Mouse (Mus musculus) midbrain, embryonic 11.5 days (tissue): Measurements from ENCODE around the gene Dynlt1c. TPM values are rescaled to one million over a fixed set of nuclear protein-coding genes. Genes with fewer than 3 reads are reported as not detected.
"Not testable (repeated sequence)": the region's sequence is repeated elsewhere in the genome, so short reads cannot be mapped to it uniquely, and the experiment has no call there.

Source experiments
- ATAC-seq: fragments of 200-750 bp; cut with Nextera tagmentation; 2 replicates; pipeline ENCODE4 v1.8.0; 2017; ENCODE audit warnings: moderate TSS enrichment, moderate library complexity; ENCODE audit not compliant: low FRiP score
- DNase-seq: peaks from one replicate; pipeline ENCODE4 v3.0.0; 2015; ENCODE audit warnings: low spot score; ENCODE audit errors: missing footprints
- H3K27ac ChIP-seq: fragments of 300-500 bp; sonication (generic); 2 replicates; pipeline ENCODE4 v1.5.1; 2014; ENCODE audit warnings: low read depth, low read length
- H3K27me3 ChIP-seq: fragments of 300-500 bp; sonication (generic); 2 replicates; pipeline ENCODE4 v1.6.1; 2014; ENCODE audit warnings: mild to moderate bottlenecking, low read length, moderate library complexity, mixed read lengths; ENCODE audit not compliant: control insufficient read depth, insufficient read depth
- H3K36me3 ChIP-seq: fragments of 300-500 bp; sonication (generic); 2 replicates; pipeline ENCODE4 v1.6.1; 2014; ENCODE audit warnings: mild to moderate bottlenecking, low read length, moderate library complexity, mixed read lengths; ENCODE audit not compliant: control insufficient read depth, insufficient read depth
- H3K4me1 ChIP-seq: fragments of 300-500 bp; sonication (generic); 2 replicates; pipeline ENCODE4 v1.6.1; 2014; ENCODE audit warnings: low read length; ENCODE audit not compliant: control insufficient read depth, insufficient read depth
- H3K4me2 ChIP-seq: fragments of 300-500 bp; sonication (generic); 2 replicates; pipeline ENCODE4 v1.6.1; 2014; ENCODE audit warnings: mild to moderate bottlenecking, moderate library complexity
- H3K4me3 ChIP-seq: fragments of 300-500 bp; sonication (generic); 2 replicates; pipeline ENCODE4 v1.5.1; 2014; ENCODE audit warnings: low read depth, low read length
- H3K9ac ChIP-seq: fragments of 300-500 bp; sonication (generic); 2 replicates; pipeline ENCODE4 v1.6.1; 2014; ENCODE audit warnings: low read length
- H3K9me3 ChIP-seq: fragments of 300-500 bp; sonication (generic); 2 replicates; pipeline ENCODE4 v1.6.1; 2016; ENCODE audit warnings: low read length; ENCODE audit not compliant: control insufficient read depth
- WGBS: fragments of 180-500 bp; shearing (Covaris S2); extraction: QIAGEN DNeasy Blood & Tissue Kit; methylation state at CpG from one replicate; pipeline ENCODE4 v1.1.7; 2014; 5-methylcytosine and 5-hydroxymethylcytosine counted together
- polyA plus RNA-seq: library from polyadenylated mRNA; unstranded; fragments of >200 nt; fragmentation: Nextera tagmentation; extraction: Ambion mirVana; gene quantifications from 2 replicates; pipeline ENCODE4 v1.2.1, GENCODE M21; 2014

Gene Dynlt1c
- polyA plus RNA-seq, 1 experiment from 2014 or later = 33.3 TPM

DNA sequence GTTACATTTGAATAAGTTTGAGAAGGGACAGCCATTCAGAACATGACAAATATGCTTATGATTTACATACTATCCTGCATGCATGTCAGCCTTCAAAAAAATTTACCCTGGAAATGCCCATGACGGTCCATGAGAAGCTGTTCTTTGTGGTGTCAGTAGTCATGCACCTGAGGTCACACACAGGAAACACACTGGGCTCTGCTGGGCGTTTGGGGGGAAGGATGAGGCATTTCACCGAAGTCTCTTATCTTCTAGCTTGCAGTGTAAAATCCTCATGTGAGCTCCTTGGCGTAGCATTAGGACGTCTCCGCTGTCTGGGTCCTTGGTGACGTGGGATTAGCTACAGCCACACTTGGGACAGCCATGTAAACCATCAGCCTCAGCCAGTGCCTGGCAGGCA, 57.3 kb downstream of the Dynlt1c start, which contains the start of gene Sytl3:
Gene Sytl3, plus strand, starts transcription at position 293 of the 400 bp plus-strand sequence.
- DNase-seq = not testable (repeated sequence)

More for the DNA sequence above, 57.3 kb downstream of the Dynlt1c start, which contains the start of gene Sytl3:
- not testable (repeated sequence) for H3K9me3 ChIP-seq, H3K4me1 ChIP-seq, H3K4me2 ChIP-seq, H3K9ac ChIP-seq, H3K4me3 ChIP-seq, H3K27me3 ChIP-seq, H3K27ac ChIP-seq, ATAC-seq, H3K36me3 ChIP-seq
- WGBS = 87% methylated on average over 4 of the region's 7 CpGs

Other genes with a start within 250 kb of the Dynlt1c start
- gene Dynlt1b, start 171.6 kb upstream of the Dynlt1c start, polyA plus RNA-seq = 673 and 680 TPM in 2 replicates
- gene Dynlt1f, start 54.2 kb downstream of the Dynlt1c start, polyA plus RNA-seq = 302 and 308 TPM in 2 replicates
- not detected in 2 replicates for gene Sytl3, start 57.4 kb downstream of the Dynlt1c start, polyA plus RNA-seq
- gene Ezr, start 181.1 kb downstream of the Dynlt1c start, polyA plus RNA-seq = 47.0 and 51.0 TPM in 2 replicates